Mouse (Mus musculus) layer of hippocampus, postnatal 14 days (tissue): ENCODE data around the gene Prr27. TPM values are rescaled to one million over a fixed set of nuclear protein-coding genes. Genes with fewer than 3 reads are reported as not detected.

ENCODE experiments used
- DNase-seq, 2 experiments: peaks; one replicate each; pipeline ENCODE4 v3.0.0; 2021 to 2022; ENCODE audit warnings: low spot score in 2 of 2, mixed read lengths in 1 of 2
- long read RNA-seq, 2 experiments: library from polyadenylated mRNA; stranded (forward); transcript quantifications; one replicate each; pipeline ENCODE4 v2.0.0; 2021
- total RNA-seq, 2 experiments: library from RNA; stranded (reverse); gene quantifications; 2 replicates each; pipeline ENCODE4 v1.2.3; 2021

The Prr27 gene
- total RNA-seq: not detected
- long read RNA-seq, experiment 1: 0 reads
- long read RNA-seq, experiment 2: 0 reads

GRCm38 (mm10) chr5:87825386-87825785 is at the start of gene Prr27:
Gene Prr27 (plus strand): TSS chr5:87825686.
- no peak for DNase-seq

GRCm38 (mm10) chr5:87782731-87783130 is 42.8 kb upstream of the Prr27 start:
- DNase-seq: peak in 1 of 2 experiments; percentile 4

- DNase-seq: no peak
Measured at GRCm38 (mm10) chr5:87807782-87808181, 17.7 kb upstream of the Prr27 start, which contains the start of gene Csn1s2b. Gene Csn1s2b (plus strand): TSS chr5:87808082.

- no peak for DNase-seq
Measured at GRCm38 (mm10) chr5:87809253-87809652, 16.2 kb upstream of the Prr27 start.

GRCm38 (mm10) chr5:87855136-87855716 is 29.7 kb downstream of the Prr27 start:
- no peak for DNase-seq

- DNase-seq: no peak
Measured at GRCm38 (mm10) chr5:87870084-87870483, 44.6 kb downstream of the Prr27 start.

- DNase-seq: no peak
Measured at GRCm38 (mm10) chr5:87871423-87871822, 45.9 kb downstream of the Prr27 start.

GRCm38 (mm10) chr5:87884729-87885128 is 59.2 kb downstream of the Prr27 start, which contains the start of gene Odam:
Gene Odam (plus strand): TSS chr5:87885029.
- DNase-seq: no peak

Other genes with a start within 250 kb of the Prr27 start
- not detected for gene Sult1e1, start 234.1 kb upstream of the Prr27 start, total RNA-seq
- not detected for gene Csn1s1, start 159.5 kb upstream of the Prr27 start, total RNA-seq
- not detected for gene Csn2, start 126.1 kb upstream of the Prr27 start, total RNA-seq
- not detected for gene Csn1s2a, start 51.1 kb upstream of the Prr27 start, total RNA-seq
- gene Csn1s2b, start 17.6 kb upstream of the Prr27 start, total RNA-seq: not detected
- not detected for gene Odam, start 59.3 kb downstream of the Prr27 start, total RNA-seq
- not detected for gene Csn3, start 99.9 kb downstream of the Prr27 start, total RNA-seq
- gene 2310003L06Rik, start 143.8 kb downstream of the Prr27 start, total RNA-seq: not detected
- not detected for gene Gm28434, start 143.8 kb downstream of the Prr27 start, total RNA-seq
- gene Cabs1, start 153.8 kb downstream of the Prr27 start, total RNA-seq: not detected
- gene Smr3a, start 176.9 kb downstream of the Prr27 start, total RNA-seq: not detected